Mouse (Mus musculus) forebrain, embryonic 13.5 days (tissue): Measurements from ENCODE around the gene Defb30. TPM values are rescaled to one million over a fixed set of nuclear protein-coding genes. Genes with fewer than 3 reads are reported as not detected.

Experiments
- ATAC-seq: fragments of 200-750 bp; cut with Nextera tagmentation; 2 replicates; pipeline ENCODE4 v1.8.0; 2017
- H3K27ac ChIP-seq: fragments of 300-500 bp; sonication (generic); 2 replicates; pipeline ENCODE4 v1.5.1; 2015; ENCODE audit warnings: inconsistent platforms, mild to moderate bottlenecking, moderate library complexity
- H3K27me3 ChIP-seq: fragments of 300-500 bp; sonication (generic); 2 replicates; pipeline ENCODE4 v1.6.1; 2015; ENCODE audit warnings: mild to moderate bottlenecking, inconsistent platforms
- H3K36me3 ChIP-seq: fragments of 300-500 bp; sonication (generic); 2 replicates; pipeline ENCODE4 v1.6.1; 2015; ENCODE audit warnings: mild to moderate bottlenecking, inconsistent platforms; ENCODE audit not compliant: poor library complexity, severe bottlenecking
- H3K4me1 ChIP-seq: fragments of 300-500 bp; sonication (generic); 2 replicates; pipeline ENCODE4 v1.6.1; 2015; ENCODE audit warnings: inconsistent platforms
- H3K4me2 ChIP-seq: fragments of 300-500 bp; sonication (generic); 2 replicates; pipeline ENCODE4 v1.6.1; 2015; ENCODE audit warnings: inconsistent platforms, mild to moderate bottlenecking, moderate library complexity
- H3K4me3 ChIP-seq: fragments of 300-500 bp; sonication (generic); 2 replicates; pipeline ENCODE4 v1.5.1; 2015; ENCODE audit warnings: mild to moderate bottlenecking, inconsistent platforms
- H3K9ac ChIP-seq: fragments of 300-500 bp; sonication (generic); 2 replicates; pipeline ENCODE4 v1.6.1; 2015; ENCODE audit warnings: mild to moderate bottlenecking, inconsistent platforms
- H3K9me3 ChIP-seq: fragments of 300-500 bp; sonication (generic); replicated peaks from 2 replicates; pipeline ENCODE4 v1.6.1; 2016; ENCODE audit warnings: inconsistent platforms
- WGBS: fragments of 180-500 bp; shearing (Covaris S2); methylation state at CpG from one replicate; pipeline ENCODE4 v1.1.7; 2015; 5-methylcytosine and 5-hydroxymethylcytosine counted together
- polyA plus RNA-seq: library from polyadenylated mRNA; unstranded; fragments of >200 nt; fragmentation: Nextera tagmentation; extraction: Ambion mirVana; gene quantifications from 2 replicates; pipeline ENCODE4 v1.2.1, GENCODE M21; 2015

Gene Defb30
- not detected in 2 replicates for polyA plus RNA-seq

GRCm38 (mm10) chr14:63049910-63050370 is at the start of gene Defb30:
Gene Defb30, minus strand, starts transcription at chr14:63049960.
- WGBS: 74% methylated on average over 12 of the region's 14 CpGs
- Histone ChIP-seq H3K4me2 (no peak within 1 kb of the TSS), H3K9me3 (no peaks in the 10 kb centered on the region), H3K4me3 (no peak within 1 kb of the TSS), H3K27ac (no peak within 1 kb of the TSS), H3K4me1 (peaks cover 5% of the 10 kb centered on the region; the same call in 1 of the 2 replicates), H3K36me3 (no peaks in the 10 kb centered on the region), H3K9ac (no peak within 1 kb of the TSS), H3K27me3 (no peaks in the 10 kb centered on the region)
- no peak for ATAC-seq

GRCm38 (mm10) chr14:63067708-63068107 is 17.9 kb upstream of the Defb30 start:
- H3K9ac ChIP-seq: no peak overlapping the region
- 89% methylated on average over 15 of the region's 15 CpGs for WGBS
- H3K4me1 ChIP-seq: peaks cover 3% of the 10 kb centered on the region; the same call in 1 of the 2 replicates

GRCm38 (mm10) chr14:63066630-63067310 is 17.0 kb upstream of the Defb30 start:
- peak overlapping the region; percentile 38 for H3K4me2 ChIP-seq
- 38% methylated on average over 16 of the region's 16 CpGs for WGBS

More at GRCm38 (mm10) chr14:63067708-63068107, 17.9 kb upstream of the Defb30 start:
- Histone ChIP-seq H3K27ac (no peak overlapping the region), H3K9me3 (no peaks in the 10 kb centered on the region), H3K4me2 (no peak overlapping the region), H3K27me3 (no peaks in the 10 kb centered on the region; the same call in 1 of the 2 replicates), H3K4me3 (no peak overlapping the region), H3K36me3 (no peaks in the 10 kb centered on the region)
- no peak for ATAC-seq

GRCm38 (mm10) chr14:63065391-63065790 is 15.6 kb upstream of the Defb30 start:
- no peak overlapping the region for H3K4me3 ChIP-seq
- no peaks in the 10 kb centered on the region for H3K36me3 ChIP-seq
- 84% methylated on average over 5 of the region's 5 CpGs for WGBS
- H3K4me1 ChIP-seq: peaks cover 3% of the 10 kb centered on the region; the same call in 1 of the 2 replicates
- H3K27ac ChIP-seq: no peak overlapping the region
- H3K9ac ChIP-seq: no peak overlapping the region
- H3K4me2 ChIP-seq: no peak overlapping the region
- H3K9me3 ChIP-seq: no peaks in the 10 kb centered on the region
- ATAC-seq: no peak
- H3K27me3 ChIP-seq: no peaks in the 10 kb centered on the region; the same call in 1 of the 2 replicates

More at GRCm38 (mm10) chr14:63066630-63067310, 17.0 kb upstream of the Defb30 start:
- 0 out of 2 replicates have a peak, but pooled peaks have one; percentile 41 for ATAC-seq
- H3K4me1 ChIP-seq: peaks cover 3% of the 10 kb centered on the region; the same call in 1 of the 2 replicates
- H3K9me3 ChIP-seq: no peaks in the 10 kb centered on the region
- H3K27me3 ChIP-seq: no peaks in the 10 kb centered on the region; the same call in 1 of the 2 replicates
- H3K4me3 ChIP-seq: no peak overlapping the region
- no peak overlapping the region for H3K9ac ChIP-seq
- H3K36me3 ChIP-seq: no peaks in the 10 kb centered on the region
- H3K27ac ChIP-seq: no peak overlapping the region

- H3K4me1 ChIP-seq: peaks cover 3% of the 10 kb centered on the region; the same call in 1 of the 2 replicates
- no peak for ATAC-seq
- H3K4me2 ChIP-seq: no peak overlapping the region
- no peaks in the 10 kb centered on the region for H3K27me3 ChIP-seq
- no peaks in the 10 kb centered on the region for H3K36me3 ChIP-seq
- H3K4me3 ChIP-seq: no peak overlapping the region
- no peaks in the 10 kb centered on the region for H3K9me3 ChIP-seq
- no peak overlapping the region for H3K9ac ChIP-seq
- 93% methylated on average over 2 of the region's 2 CpGs for WGBS
- H3K27ac ChIP-seq: no peak overlapping the region
Measured at GRCm38 (mm10) chr14:63062184-63062583, 12.4 kb upstream of the Defb30 start.

- Histone ChIP-seq H3K9me3 (no peaks in the 10 kb centered on the region), H3K27me3 (no peaks in the 10 kb centered on the region), H3K9ac (no peak overlapping the region), H3K4me2 (no peak overlapping the region), H3K4me3 (no peak overlapping the region), H3K27ac (no peak overlapping the region), H3K36me3 (no peaks in the 10 kb centered on the region), H3K4me1 (no peaks in the 10 kb centered on the region)
- no peak for ATAC-seq
- WGBS: 83% methylated on average over 10 of the region's 10 CpGs
Measured at GRCm38 (mm10) chr14:63060361-63060760, 10.6 kb upstream of the Defb30 start.

GRCm38 (mm10) chr14:63054729-63055128 is 5.0 kb upstream of the Defb30 start:
- no peak overlapping the region for H3K4me3 ChIP-seq

GRCm38 (mm10) chr14:63050769-63051168 is 1.0 kb upstream of the Defb30 start:
- H3K27ac ChIP-seq: no peak overlapping the region
- H3K4me3 ChIP-seq: no peak overlapping the region
- no peaks in the 10 kb centered on the region for H3K36me3 ChIP-seq
- ATAC-seq: no peak
- H3K4me2 ChIP-seq: no peak overlapping the region
- H3K27me3 ChIP-seq: no peaks in the 10 kb centered on the region
- 40% methylated on average over 5 of the region's 5 CpGs for WGBS
- H3K9ac ChIP-seq: no peak overlapping the region
- peaks cover 5% of the 10 kb centered on the region; the same call in 1 of the 2 replicates for H3K4me1 ChIP-seq
- H3K9me3 ChIP-seq: no peaks in the 10 kb centered on the region

More at GRCm38 (mm10) chr14:63054729-63055128, 5.0 kb upstream of the Defb30 start:
- ATAC-seq: peak; percentile 83
- Histone ChIP-seq H3K4me1 (peaks cover 5% of the 10 kb centered on the region; the same call in 1 of the 2 replicates), H3K4me2 (no peak overlapping the region), H3K27me3 (no peaks in the 10 kb centered on the region), H3K27ac (no peak overlapping the region), H3K9me3 (no peaks in the 10 kb centered on the region), H3K36me3 (no peaks in the 10 kb centered on the region), H3K9ac (no peak overlapping the region; the same call in 1 of the 2 replicates)
- 28% methylated on average over 6 of the region's 6 CpGs for WGBS

- Histone ChIP-seq H3K9ac (no peak within 1 kb of the TSS), H3K27me3 (no peaks in the 10 kb centered on the region), H3K36me3 (no peaks in the 10 kb centered on the region), H3K9me3 (no peaks in the 10 kb centered on the region), H3K4me3 (no peak within 1 kb of the TSS), H3K27ac (no peak within 1 kb of the TSS), H3K4me2 (no peak within 1 kb of the TSS), H3K4me1 (no peaks in the 10 kb centered on the region)
- 81% methylated on average over 3 of the region's 3 CpGs for WGBS
- no peak for ATAC-seq
Measured at GRCm38 (mm10) chr14:63046691-63047090, 3.1 kb downstream of the Defb30 start, which contains the start of gene Defb42. Gene Defb42, plus strand, starts transcription at chr14:63046991.

GRCm38 (mm10) chr14:63020524-63021156 is 29.1 kb downstream of the Defb30 start:
- Histone ChIP-seq H3K9me3 (no peaks in the 10 kb centered on the region), H3K4me3 (no peak overlapping the region), H3K4me2 (no peak overlapping the region), H3K27ac (no peak overlapping the region), H3K36me3 (no peaks in the 10 kb centered on the region), H3K9ac (no peak overlapping the region), H3K27me3 (no peaks in the 10 kb centered on the region), H3K4me1 (no peaks in the 10 kb centered on the region)
- 64% methylated on average over 6 of the region's 6 CpGs for WGBS
- no peak for ATAC-seq

GRCm38 (mm10) chr14:63014667-63015066 is 35.1 kb downstream of the Defb30 start:
- Histone ChIP-seq H3K9me3 (no peaks in the 10 kb centered on the region), H3K4me3 (no peak overlapping the region), H3K27ac (no peak overlapping the region), H3K9ac (no peak overlapping the region), H3K4me1 (no peaks in the 10 kb centered on the region), H3K4me2 (no peak overlapping the region), H3K27me3 (no peaks in the 10 kb centered on the region), H3K36me3 (no peaks in the 10 kb centered on the region)
- ATAC-seq: no peak
- 94% methylated on average over 4 of the region's 4 CpGs for WGBS

- Histone ChIP-seq H3K9ac (no peak overlapping the region), H3K27ac (no peak overlapping the region), H3K4me2 (no peak overlapping the region), H3K4me3 (no peak overlapping the region), H3K36me3 (no peaks in the 10 kb centered on the region), H3K27me3 (no peaks in the 10 kb centered on the region), H3K9me3 (no peaks in the 10 kb centered on the region), H3K4me1 (no peaks in the 10 kb centered on the region)
- no peak for ATAC-seq
- WGBS: 81% methylated on average over 4 of the region's 4 CpGs
Measured at GRCm38 (mm10) chr14:63013082-63013481, 36.7 kb downstream of the Defb30 start.
